Mouse (Mus musculus) MEL (cell line): ENCODE results near the gene Plau.

Experiments
- BHLHE40 ChIP-seq: IDR thresholded peaks from 2 replicates; pipeline ENCODE4 v1.6.1; 2012; ENCODE audit warnings: low read depth, mild to moderate bottlenecking, inconsistent platforms, low read length, improper control_type of control experiment, borderline replicate concordance
- CTCF ChIP-seq, 3 experiments: IDR thresholded peaks in 2 of 3; conservative IDR thresholded peaks in 1 of 3; 2 replicates each; pipeline ENCODE4 v1.5.1; 2011 to 2012; ENCODE audit warnings: low read length in 3 of 3, low read depth in 2 of 3, mild to moderate bottlenecking in 2 of 3, improper control_type of control experiment in 1 of 3, inconsistent platforms in 1 of 3, mixed read lengths in 1 of 3, moderate library complexity in 1 of 3; ENCODE audit not compliant: control insufficient read depth in 1 of 3, insufficient read depth in 1 of 3, poor library complexity in 1 of 3, severe bottlenecking in 1 of 3
- EP300 ChIP-seq, 2 experiments: IDR thresholded peaks; 2 replicates each; pipeline ENCODE4 v1.6.1; 2011; ENCODE audit warnings: improper control_type of control experiment in 2 of 2, low read length in 2 of 2, low read depth in 1 of 2, mild to moderate bottlenecking in 1 of 2
- ETS1 ChIP-seq: IDR thresholded peaks from 2 replicates; pipeline ENCODE4 v1.6.1; 2012; ENCODE audit warnings: low read depth, mild to moderate bottlenecking, inconsistent platforms, low read length, improper control_type of control experiment, moderate library complexity
- KAT2A ChIP-seq: conservative IDR thresholded peaks from 2 replicates; pipeline ENCODE4 v1.6.1; 2012; ENCODE audit warnings: low read depth, low read length, improper control_type of control experiment, inconsistent platforms
- POLR2AphosphoS2 ChIP-seq: IDR thresholded peaks from 2 replicates; pipeline ENCODE4 v1.6.1; 2011; ENCODE audit warnings: low read length, improper control_type of control experiment
- ZC3H11A ChIP-seq: IDR thresholded peaks from 2 replicates; pipeline ENCODE4 v1.6.1; 2012; ENCODE audit warnings: low read depth, mild to moderate bottlenecking, inconsistent platforms, low read length, improper control_type of control experiment
- ZMIZ1 ChIP-seq: IDR thresholded peaks from 2 replicates; pipeline ENCODE4 v1.6.1; 2012; ENCODE audit warnings: low read depth, mild to moderate bottlenecking, inconsistent platforms, low read length, improper control_type of control experiment, moderate library complexity

DNA sequence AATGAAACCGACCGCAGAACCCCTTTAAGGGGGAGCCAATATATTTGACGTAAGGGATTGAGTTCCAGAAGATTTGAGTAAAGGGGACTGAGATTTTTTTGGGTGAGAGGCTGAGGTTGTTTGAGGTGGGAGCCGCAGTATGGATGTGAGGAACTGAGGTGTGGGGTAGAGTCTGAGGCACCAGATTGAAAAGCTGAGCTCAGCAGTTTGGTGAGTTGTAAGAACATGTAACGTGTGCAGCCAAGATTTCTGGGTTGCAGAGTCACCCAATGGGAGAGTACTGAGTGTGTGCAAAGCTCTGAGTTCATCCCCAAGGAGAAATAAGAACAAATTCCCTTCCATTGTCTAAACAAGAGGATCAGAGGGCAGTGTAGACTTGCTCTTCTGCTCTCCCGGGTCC lies 38.2 kb upstream of the Plau start:
- TF ChIP-seq ZC3H11A (no peak), POLR2AphosphoS2 (no peak), BHLHE40 (no peak), EP300 (IDR thresholded peaks at IDR 0.05; ENCODE audit: low read depth in 1 of 2, low read length in 2 of 2) (no peak), CTCF (IDR thresholded peaks at IDR 0.05 in 2 of 3, conservative IDR thresholded peaks at IDR 0.05 in 1 of 3; ENCODE audit: control insufficient read depth in 1 of 3, insufficient read depth in 1 of 3, low read depth in 2 of 3, low read length in 3 of 3, poor library complexity in 1 of 3, severe bottlenecking in 1 of 3) (no peak), ETS1 (no peak), KAT2A (no peak), ZMIZ1 (no peak)
